Mouse (Mus musculus): ENCODE results near the gene Mfsd12.

Mfsd12 gene

GRCm38 (mm10) chr10:81355533-81355932 lies 1.8 kb upstream of the Mfsd12 start:
- DNase-seq (ENCODE audit: low read depth, low spot score): no peak

DNA sequence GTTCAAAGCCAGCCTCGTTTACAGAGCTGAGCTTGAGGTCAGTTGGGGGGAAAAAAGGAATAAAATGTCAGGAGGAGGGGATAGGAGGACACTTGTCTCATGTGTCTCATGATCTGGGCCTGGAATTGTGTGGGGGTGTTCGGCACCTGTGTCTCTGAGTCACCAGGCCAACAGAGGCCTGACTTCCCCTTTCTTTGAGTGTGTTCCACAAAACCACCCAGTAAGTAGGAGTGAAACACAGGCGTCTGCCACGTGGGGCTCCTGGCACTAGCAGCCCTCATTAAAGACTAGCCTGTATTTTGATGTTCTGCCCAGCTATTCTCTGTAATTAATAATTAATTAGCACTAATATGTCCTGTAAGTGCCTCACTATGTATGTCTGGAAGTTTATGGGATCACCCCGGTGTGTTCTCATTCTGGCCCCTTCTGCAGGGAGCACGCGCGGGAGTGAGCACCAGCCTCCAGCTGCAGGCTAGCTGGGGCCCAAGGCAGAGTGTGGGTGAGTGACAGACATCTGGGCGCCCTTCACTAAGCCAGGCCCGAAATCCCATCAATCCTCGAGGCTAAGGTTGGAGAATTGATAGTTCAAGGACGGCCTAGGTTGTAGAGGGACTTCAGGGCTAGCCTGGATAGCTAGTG lies 820 bp upstream of the Mfsd12 start:
- no peak for DNase-seq (ENCODE audit: low read depth, low spot score)

- DNase-seq (ENCODE audit: low read depth, low spot score): peak; percentile 71
These were observed 918 bp downstream of the Mfsd12 start for GRCm38 (mm10) chr10:81358209-81358608.

DNA sequence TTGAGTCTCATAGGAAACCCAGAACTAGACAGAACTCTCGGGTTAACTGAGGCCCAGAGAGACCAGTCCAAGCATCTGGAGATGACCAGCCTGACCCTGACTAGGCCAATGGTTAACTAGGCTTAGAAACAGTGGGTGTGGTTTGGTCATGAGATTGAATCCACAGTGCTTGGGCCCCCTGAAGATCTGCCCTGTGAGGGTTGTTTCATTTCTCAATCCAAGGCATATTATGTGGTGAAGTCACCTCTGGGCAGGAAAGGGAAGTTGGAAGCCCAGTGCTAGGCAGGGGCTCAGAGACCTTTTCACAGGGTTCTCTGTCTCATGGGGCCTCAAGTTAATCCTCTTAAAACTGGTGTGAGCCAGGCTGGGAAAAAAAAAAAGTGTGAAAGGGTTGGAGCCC lies 1.6 kb downstream of the Mfsd12 start:
- no peak for DNase-seq (ENCODE audit: low read depth, low spot score)

- DNase-seq (ENCODE audit: low read depth, low spot score): peak; percentile 55
These were observed 3.4 kb downstream of the Mfsd12 start for GRCm38 (mm10) chr10:81360721-81361120.

GRCm38 (mm10) chr10:81362336-81362949 lies 5.2 kb downstream of the Mfsd12 start:
- DNase-seq (ENCODE audit: low read depth, low spot score): peak; percentile 82

DNA sequence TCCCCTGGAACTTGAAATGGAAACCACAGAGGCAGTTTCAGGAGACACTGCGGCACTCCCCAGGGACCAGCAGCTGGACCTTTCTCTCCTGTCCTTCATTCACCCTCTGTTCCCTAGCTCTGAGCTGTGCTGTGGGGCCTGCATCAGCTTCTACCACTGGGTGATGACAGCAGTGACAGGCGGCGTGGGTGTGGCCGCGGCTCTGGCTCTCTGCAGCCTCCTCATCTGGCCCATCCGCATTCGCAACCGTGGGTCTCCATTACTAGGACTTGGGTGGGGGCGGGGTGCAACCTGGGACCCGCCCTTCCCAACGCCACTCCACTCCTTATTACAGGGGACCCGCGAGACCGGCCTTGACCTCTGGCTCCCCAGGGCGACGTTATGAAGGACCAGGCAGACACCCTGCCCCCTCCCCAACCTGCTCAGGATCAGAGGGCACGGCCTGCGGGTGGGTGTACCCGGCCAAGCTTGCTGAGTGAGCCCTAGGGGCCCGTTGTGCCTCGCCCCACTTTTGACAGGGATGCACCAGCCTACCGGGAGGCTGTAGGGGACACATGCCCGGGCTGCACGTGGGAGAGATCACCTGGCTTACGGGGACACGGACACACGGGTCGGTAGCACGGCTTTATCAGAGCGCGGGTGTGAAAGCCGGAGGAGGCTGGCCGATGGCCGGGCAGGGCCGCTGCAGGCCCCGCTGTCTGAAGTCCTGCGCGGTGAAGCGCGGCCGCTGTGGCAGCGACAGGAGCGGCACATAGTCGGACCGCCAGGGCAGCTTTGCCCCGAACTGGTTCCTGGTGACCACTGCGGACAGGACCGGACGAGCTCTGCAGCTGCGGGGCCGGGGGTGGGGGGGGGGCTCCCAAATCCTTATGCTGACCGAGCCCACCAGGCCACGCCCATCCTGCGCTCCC lies 6.4 kb downstream of the Mfsd12 start:
- peak; percentile 55 for DNase-seq (ENCODE audit: low read depth, low spot score)

GRCm38 (mm10) chr10:81364666-81365065 lies 7.4 kb downstream of the Mfsd12 start:
- DNase-seq (ENCODE audit: low read depth, low spot score): no peak

DNA sequence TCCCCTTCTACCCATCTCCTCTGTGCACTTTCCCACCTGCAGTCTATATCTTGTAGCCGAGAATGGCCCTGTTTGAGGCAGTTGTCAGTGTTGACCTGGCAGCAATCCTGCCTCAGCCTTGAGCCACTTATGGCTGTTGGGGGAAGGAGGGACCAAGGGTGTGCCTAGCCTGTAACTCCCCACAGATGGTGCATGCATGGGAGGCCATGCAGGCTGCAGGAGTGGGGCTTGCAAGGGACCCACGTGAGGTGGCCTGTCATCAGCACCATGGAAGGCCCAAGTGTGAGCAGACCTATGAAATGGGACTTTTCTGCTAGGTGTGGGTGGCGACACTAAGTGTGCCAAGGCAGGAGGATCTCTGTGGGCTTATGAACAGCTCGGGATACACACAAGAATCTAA lies 7.8 kb downstream of the Mfsd12 start:
- DNase-seq (ENCODE audit: low read depth, low spot score): peak; percentile 48

GRCm38 (mm10) chr10:81365672-81366476 lies 8.6 kb downstream of the Mfsd12 start, which contains the start of gene 4930404N11Rik:
4930404N11Rik (minus strand) TSS chr10:81365816.
- DNase-seq (ENCODE audit: low read depth, low spot score): peak; percentile 83

DNA sequence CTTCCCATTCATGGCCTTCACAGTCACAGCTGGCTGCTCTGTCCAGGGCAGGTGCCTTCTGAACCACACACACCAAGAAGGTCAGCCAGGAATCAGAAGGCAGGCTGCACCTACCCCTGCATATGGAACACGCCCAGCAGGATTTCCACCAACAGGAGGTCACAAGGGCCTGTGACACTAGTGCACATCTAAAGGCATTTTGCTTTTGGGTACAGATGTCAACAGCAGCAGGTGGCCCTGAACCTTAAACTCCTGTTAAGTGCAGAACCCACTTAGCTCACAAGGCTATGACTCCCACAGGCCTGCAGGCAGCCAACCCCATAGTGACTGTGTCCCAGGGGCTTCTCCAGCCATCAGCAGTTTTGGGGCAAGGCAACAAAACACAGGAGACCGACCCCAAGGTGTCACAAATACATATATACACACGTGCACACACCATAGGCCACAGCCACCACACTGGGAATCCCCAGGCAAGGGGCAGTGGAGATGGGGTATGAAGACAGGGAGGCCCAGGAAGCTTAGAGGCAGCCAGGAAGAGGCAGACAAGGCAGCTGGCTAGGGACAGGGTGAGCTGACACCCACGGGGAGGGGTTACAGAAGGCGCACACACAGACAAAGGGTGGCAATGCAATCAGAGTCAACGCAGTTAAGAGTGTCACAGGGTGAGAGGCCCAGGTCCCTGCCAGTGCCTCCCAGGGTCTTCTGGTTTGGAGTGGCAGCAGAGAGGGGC lies 9.4 kb downstream of the Mfsd12 start:
- peak; percentile 47 for DNase-seq (ENCODE audit: low read depth, low spot score)

DNA sequence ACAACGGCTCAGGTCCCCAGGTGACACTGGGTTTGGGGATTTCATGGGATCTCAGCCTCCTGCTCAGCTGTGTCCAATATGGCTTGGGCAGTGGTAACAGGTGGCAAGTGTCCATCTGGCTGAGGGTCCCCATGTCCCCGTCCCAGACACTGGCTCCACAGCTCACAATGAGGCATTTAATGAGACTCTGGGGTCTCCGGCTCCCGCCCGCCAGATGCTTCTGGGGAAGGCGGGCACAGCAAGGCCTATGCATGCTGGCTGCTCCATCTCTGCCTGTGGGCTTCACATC lies 9.9 kb downstream of the Mfsd12 start:
- DNase-seq (ENCODE audit: low read depth, low spot score): peak; percentile 21

- DNase-seq (ENCODE audit: low read depth, low spot score): peak; percentile 75
These were observed 18.0 kb downstream of the Mfsd12 start for GRCm38 (mm10) chr10:81375322-81375721.

DNA sequence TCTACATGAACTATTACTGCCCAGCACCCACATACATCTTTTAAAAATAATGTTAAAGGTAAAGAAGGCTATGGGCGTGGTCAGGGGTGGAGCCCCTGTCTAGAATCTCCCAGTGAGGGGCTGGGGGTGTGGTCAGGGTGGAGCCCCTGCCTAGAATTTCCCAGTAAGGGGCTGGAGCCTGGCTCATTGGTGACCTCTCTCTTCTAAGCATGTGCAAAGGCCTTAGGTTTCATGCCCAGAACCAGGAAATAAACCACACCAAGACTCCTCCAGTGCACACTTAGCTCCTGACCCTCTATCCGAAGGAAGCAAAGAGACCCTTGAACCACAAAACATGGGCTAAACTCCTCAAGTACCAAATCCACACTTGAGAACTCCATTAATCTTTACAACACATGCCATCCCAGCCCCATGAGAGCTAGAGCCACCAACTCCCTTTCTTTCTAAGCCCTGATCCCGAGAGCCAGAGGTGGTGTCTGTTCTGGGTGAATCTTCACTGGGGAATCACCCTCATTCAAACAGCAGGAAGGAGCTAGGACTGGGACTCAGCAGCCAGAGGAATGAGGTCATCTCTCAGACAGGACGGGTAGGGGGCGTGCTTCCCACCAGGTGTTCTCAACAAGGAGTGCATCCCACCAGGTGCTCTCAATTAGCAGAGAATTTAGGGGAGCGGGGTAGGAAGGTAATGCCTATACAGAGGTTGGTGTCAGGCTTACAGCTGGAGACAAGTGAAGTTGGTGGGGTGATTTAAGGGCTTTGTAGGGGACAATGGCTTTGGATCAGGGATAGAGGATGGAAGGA lies 19.5 kb downstream of the Mfsd12 start:
- DNase-seq (ENCODE audit: low read depth, low spot score): peak; percentile 78

DNA sequence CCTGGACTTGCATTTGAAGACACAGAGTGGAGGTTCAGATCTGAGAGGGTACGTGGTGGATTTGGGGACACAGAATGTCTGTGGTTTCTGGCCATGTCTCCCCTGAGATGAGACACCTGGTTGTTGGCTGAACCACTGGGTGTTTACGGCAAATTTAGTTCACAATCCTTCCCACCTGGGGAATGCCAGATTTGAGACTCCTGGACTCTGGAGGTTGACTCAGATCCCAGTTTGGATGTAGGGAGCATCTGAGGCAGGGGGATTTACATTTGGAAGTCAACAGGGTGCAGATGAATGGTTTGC lies 20.0 kb downstream of the Mfsd12 start:
- no peak for DNase-seq (ENCODE audit: low read depth, low spot score)

DNA sequence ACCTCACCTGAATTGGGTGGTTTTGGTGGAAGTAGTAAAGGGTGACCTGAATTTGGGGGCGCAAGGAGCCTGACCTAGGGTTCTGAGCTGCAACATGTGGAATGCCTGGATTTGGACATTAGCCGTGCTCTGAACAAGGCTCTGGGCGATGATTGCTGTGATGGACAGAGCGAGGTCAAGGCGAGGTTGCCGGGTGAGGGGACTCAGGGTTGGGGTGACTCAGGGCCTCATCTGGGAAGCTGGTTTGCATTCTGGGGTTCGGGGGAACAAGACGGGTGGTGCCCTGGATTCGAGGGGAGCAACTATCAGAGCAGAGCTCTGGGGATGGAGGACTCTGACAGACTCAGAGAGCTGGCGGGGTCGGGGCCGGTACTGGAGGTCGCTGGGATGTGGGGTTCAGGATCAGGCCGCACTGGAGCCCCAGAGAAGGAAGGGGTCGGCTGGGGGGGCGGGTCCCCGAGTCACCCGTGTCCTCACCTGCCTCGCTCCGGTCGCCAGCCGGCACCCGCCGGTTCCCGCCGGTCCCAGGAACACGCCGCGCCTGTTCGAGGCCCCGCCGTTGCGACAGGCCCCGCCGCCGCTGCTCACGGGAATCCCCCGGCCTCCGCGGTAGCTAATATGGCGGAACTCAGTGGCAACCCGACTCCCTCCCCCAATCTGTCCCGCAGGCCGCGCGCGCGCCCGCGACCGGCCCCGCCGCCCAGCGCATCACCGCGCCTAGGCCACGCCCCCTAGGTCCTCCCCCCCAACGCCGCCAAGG lies 20.7 kb downstream of the Mfsd12 start, which contains the start of gene Fzr1:
Fzr1 (minus strand) TSS at position 724 of the 760 bp plus-strand sequence.
- no peak for DNase-seq (ENCODE audit: low read depth, low spot score)

GRCm38 (mm10) chr10:81378553-81379182 lies 21.4 kb downstream of the Mfsd12 start:
- DNase-seq (ENCODE audit: low read depth, low spot score): peak; percentile 100

- no peak for DNase-seq (ENCODE audit: low read depth, low spot score)
These were observed 21.9 kb downstream of the Mfsd12 start for GRCm38 (mm10) chr10:81379183-81379553.

GRCm38 (mm10) chr10:81379809-81380378 lies 22.6 kb downstream of the Mfsd12 start:
- no peak for DNase-seq (ENCODE audit: low read depth, low spot score)
